Mouse (Mus musculus) olfactory bulb, adult 2 months (tissue): ENCODE measurements around the gene Ndufa6.

Experiments
- CTCF ChIP-seq: fragments of 200-500 bp; IDR thresholded peaks from 2 replicates; pipeline ENCODE4 v1.5.1; 2012; ENCODE audit warnings: low read depth, mild to moderate bottlenecking, low read length, moderate library complexity; ENCODE audit not compliant: insufficient read depth
- POLR2A ChIP-seq: fragments of 200-500 bp; IDR thresholded peaks from 2 replicates; pipeline ENCODE4 v1.6.1; 2012; ENCODE audit warnings: mild to moderate bottlenecking, low read depth, low read length, moderate library complexity; ENCODE audit not compliant: insufficient read depth

DNA sequence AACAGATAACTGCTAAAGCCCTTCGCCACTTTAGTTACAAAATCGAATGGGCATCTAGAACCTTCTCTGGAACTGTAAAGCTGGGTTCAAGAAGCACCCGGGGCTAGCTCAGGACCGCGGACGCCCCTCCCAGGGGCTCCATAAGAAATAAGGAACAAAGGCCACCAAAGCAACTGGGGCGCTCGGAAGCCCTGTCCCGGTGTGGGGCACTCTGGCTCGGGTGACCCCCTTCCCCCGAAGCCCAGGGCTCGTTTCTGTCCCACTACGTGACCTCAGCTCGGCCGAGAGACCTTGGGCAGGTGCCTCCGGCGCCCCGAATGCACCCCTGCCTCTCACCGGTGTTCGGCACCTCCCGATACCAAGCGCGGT lies 393 bp downstream of the Ndufa6 start:
- no peak for TF ChIP-seq POLR2A
- TF ChIP-seq CTCF, result no peak
